Comparison of ENCODE assay signal across 9 mouse cellular contexts in genomic region chr13:42759170-42759569, GRCm38 (mm10).
DNase-seq lines count a peak whose midpoint lies in the region; ATAC-seq and TF ChIP-seq lines count a peak whose summit lies in the region.
"Had no signal": no experiment of that assay in that cellular context is flagged by ENCODE, and none has a peak within 500 bp of the region (broad histone marks: within the 10 kb centered on the region; RNA-seq: fewer than 3 reads in every experiment).

No protein-coding gene starts in this region.

- H3K4me2 ChIP-seq in hindbrain, embryonic 12.5 days (replicated peaks): no peak overlapping the region
- H3K4me2 ChIP-seq in hindbrain, embryonic 16.5 days (ENCODE audit: low read length): no peak overlapping the region
- no peak overlapping the region for H3K4me2 ChIP-seq in hindbrain, postnatal 0 days (ENCODE audit: low read depth, low read length)
- H3K4me2 ChIP-seq in liver, postnatal 0 days (ENCODE audit: low read depth, low read length): no peak overlapping the region

- H3K9ac ChIP-seq in hindbrain, embryonic 12.5 days: no peak overlapping the region
- no peak overlapping the region for H3K9ac ChIP-seq in hindbrain, embryonic 16.5 days (ENCODE audit: low read depth, low read length)
- no peak overlapping the region for H3K9ac ChIP-seq in hindbrain, postnatal 0 days (replicated peaks; ENCODE audit: low read length)
- no peak overlapping the region for H3K9ac ChIP-seq in liver, postnatal 0 days (replicated peaks)

- peaks cover 17% of the 10 kb centered on the region for H3K4me1 ChIP-seq in hindbrain, embryonic 12.5 days
- peaks cover 6% of the 10 kb centered on the region for H3K4me1 ChIP-seq in hindbrain, embryonic 16.5 days (ENCODE audit: control insufficient read depth, insufficient read depth, low read depth, low read length)
- peaks cover 11% of the 10 kb centered on the region for H3K4me1 ChIP-seq in hindbrain, postnatal 0 days (ENCODE audit: insufficient read depth, low read length)
- no peaks in the 10 kb centered on the region for H3K4me1 ChIP-seq in liver, postnatal 0 days (ENCODE audit: insufficient read depth)
- H3K4me1 ChIP-seq: megakaryocyte, embryonic 14.5 days had no signal

- intact Hi-C loops in left cerebral cortex, postnatal 25 days (cut with DNase I): no loop called here

- H3K27ac ChIP-seq in hindbrain, embryonic 12.5 days: 0 out of 2 replicates have a peak overlapping the region, but pooled peaks have one; percentile 23
- H3K27ac ChIP-seq in hindbrain, embryonic 16.5 days (ENCODE audit: low read depth, low read length): no peak overlapping the region
- H3K27ac ChIP-seq in hindbrain, postnatal 0 days: no peak overlapping the region
- no peak overlapping the region for H3K27ac ChIP-seq in liver, postnatal 0 days (ENCODE audit: low read depth)

- no peaks in the 10 kb centered on the region for H3K27me3 ChIP-seq in hindbrain, embryonic 12.5 days
- H3K27me3 ChIP-seq in hindbrain, embryonic 16.5 days (replicated peaks; ENCODE audit: control insufficient read depth, insufficient read depth, low read length): no peaks in the 10 kb centered on the region
- H3K27me3 ChIP-seq in hindbrain, postnatal 0 days (ENCODE audit: insufficient read depth, low read length): no peaks in the 10 kb centered on the region
- no peaks in the 10 kb centered on the region for H3K27me3 ChIP-seq in liver, postnatal 0 days (ENCODE audit: insufficient read depth, low read length)
- H3K27me3 ChIP-seq: megakaryocyte, embryonic 14.5 days had no signal

- no peaks in the 10 kb centered on the region; the same call in 1 of the 2 replicates for H3K9me3 ChIP-seq in hindbrain, embryonic 12.5 days (replicated peaks)
- no peaks in the 10 kb centered on the region for H3K9me3 ChIP-seq in hindbrain, embryonic 16.5 days (ENCODE audit: control insufficient read depth, low read length)
- no peaks in the 10 kb centered on the region for H3K9me3 ChIP-seq in hindbrain, postnatal 0 days (ENCODE audit: low read length)
- no peaks in the 10 kb centered on the region for H3K9me3 ChIP-seq in liver, postnatal 0 days (ENCODE audit: low read length)

- TF ChIP-seq CTCF in brain, embryonic 14.5 days (IDR thresholded peaks at IDR 0.05; ENCODE audit: borderline replicate concordance, extremely low read depth, insufficient read depth, insufficient read length): no peak
- TF ChIP-seq CTCF in hindbrain, postnatal 0 days (IDR thresholded peaks at IDR 0.05; ENCODE audit: low read depth): no peak
- no peak for TF ChIP-seq CTCF in liver, postnatal 0 days (IDR thresholded peaks at IDR 0.05; ENCODE audit: low read depth)

- no peaks in the 10 kb centered on the region for H3K36me3 ChIP-seq in hindbrain, embryonic 12.5 days
- H3K36me3 ChIP-seq in hindbrain, embryonic 16.5 days (ENCODE audit: control insufficient read depth, insufficient read depth, low read length): no peaks in the 10 kb centered on the region
- H3K36me3 ChIP-seq in hindbrain, postnatal 0 days (ENCODE audit: insufficient read depth, low read length): no peaks in the 10 kb centered on the region
- H3K36me3 ChIP-seq in liver, postnatal 0 days (replicated peaks; ENCODE audit: insufficient read depth, low read length): no peaks in the 10 kb centered on the region

- WGBS in hindbrain, embryonic 12.5 days: 91% methylated on average over 5 of the region's 5 CpGs
- WGBS in hindbrain, embryonic 16.5 days: 68% methylated on average over 5 of the region's 5 CpGs
- WGBS in hindbrain, postnatal 0 days: 65% methylated on average over 5 of the region's 5 CpGs
- WGBS in liver, postnatal 0 days (ENCODE audit: insufficient replicate concordance): 76% methylated on average over 5 of the region's 5 CpGs

- H3K4me3 ChIP-seq in hindbrain, embryonic 12.5 days: no peak overlapping the region
- no peak overlapping the region for H3K4me3 ChIP-seq in hindbrain, embryonic 16.5 days (ENCODE audit: low read length)
- no peak overlapping the region for H3K4me3 ChIP-seq in hindbrain, postnatal 0 days (ENCODE audit: low read length)
- H3K4me3 ChIP-seq in liver, postnatal 0 days (ENCODE audit: low read depth, low read length): no peak overlapping the region
- H3K4me3 ChIP-seq: megakaryocyte, embryonic 14.5 days had no signal

- TF ChIP-seq POLR2A in brain, embryonic 14.5 days (IDR thresholded peaks at IDR 0.05; ENCODE audit: borderline replicate concordance, extremely low read depth, insufficient read depth, insufficient read length, poor library complexity, severe bottlenecking): no peak

- TF ChIP-seq EP300 in liver, postnatal 0 days (IDR thresholded peaks at IDR 0.05; ENCODE audit: low read depth): no peak

- DNase-seq in left cerebral cortex, postnatal 25 days (ENCODE audit: low spot score in 2 of 2): peak; percentile 64 to 78
- DNase-seq in left cerebral cortex, adult 11 months (ENCODE audit: low spot score): no peak
- peak; percentile 80 for DNase-seq in brain, embryonic 14.5 days (ENCODE audit: low read depth)
- peak; percentile 51 for DNase-seq in hindbrain, postnatal 0 days (ENCODE audit: low spot score)
- no peak for DNase-seq in liver, postnatal 0 days
- DNase-seq: adrenal gland, postnatal 14 days had no signal

- no peak for ATAC-seq in hindbrain, embryonic 12.5 days (ENCODE audit: low FRiP score)
- no peak for ATAC-seq in hindbrain, embryonic 16.5 days
- no peak for ATAC-seq in hindbrain, postnatal 0 days
- ATAC-seq in liver, postnatal 0 days: no peak

Comparison
In these comparisons a context has a peak if more than half of its experiments do, and no peak if none do; other contexts are left out.
1. DNase-seq: peak in left cerebral cortex, postnatal 25 days (2 of 2), brain, embryonic 14.5 days (single experiment) and hindbrain, postnatal 0 days (single experiment); none in left cerebral cortex, adult 11 months (single experiment) and liver, postnatal 0 days (single experiment).